Mouse (Mus musculus) bone marrow, adult 2 months (tissue): ENCODE results near the gene Abcg1. TPM values are rescaled to one million over a fixed set of nuclear protein-coding genes. Genes with fewer than 3 reads are reported as not detected.

ENCODE experiments used
- H3K27ac ChIP-seq: fragments of 200-500 bp; 2 replicates; pipeline ENCODE4 v1.5.1; 2012; ENCODE audit warnings: low read depth, mild to moderate bottlenecking, control low read depth, inconsistent platforms, low read length; ENCODE audit not compliant: control insufficient read depth, poor library complexity, insufficient read depth
- H3K4me1 ChIP-seq: fragments of 200-500 bp; 2 replicates; pipeline ENCODE4 v1.6.1; 2011; ENCODE audit warnings: low read length; ENCODE audit not compliant: control insufficient read depth, insufficient read depth
- H3K4me3 ChIP-seq: fragments of 200-500 bp; replicated peaks from 2 replicates; pipeline ENCODE3; 2011; ENCODE audit warnings: mild to moderate bottlenecking, low read depth, low read length, control low read depth; ENCODE audit not compliant: control insufficient read depth
- CTCF ChIP-seq: fragments of 200-500 bp; IDR thresholded peaks from 2 replicates; pipeline ENCODE4 v1.5.1; 2011; ENCODE audit warnings: low read length, control low read depth; ENCODE audit not compliant: control insufficient read depth, insufficient read depth
- POLR2A ChIP-seq: fragments of 200-500 bp; IDR thresholded peaks from 2 replicates; pipeline ENCODE4 v1.6.1; 2011; ENCODE audit warnings: low read depth, mild to moderate bottlenecking, control low read depth, low read length, borderline replicate concordance; ENCODE audit not compliant: control insufficient read depth
- WGBS: fragments of 180-500 bp; shearing (Covaris S2); methylation state at CpG from one replicate; pipeline ENCODE4 v1.1.7; 2018; 5-methylcytosine and 5-hydroxymethylcytosine counted together
- polyA plus RNA-seq: library from polyadenylated mRNA; stranded (reverse); fragments of >200 nt; gene quantifications from 2 replicates; pipeline ENCODE4 v1.2.4, GENCODE M21; 2011; ENCODE audit warnings: low replicate concordance; ENCODE audit not compliant: missing spikeins, insufficient read depth, insufficient read length

Gene Abcg1
- polyA plus RNA-seq, 1 experiment: 10.4 TPM

DNA sequence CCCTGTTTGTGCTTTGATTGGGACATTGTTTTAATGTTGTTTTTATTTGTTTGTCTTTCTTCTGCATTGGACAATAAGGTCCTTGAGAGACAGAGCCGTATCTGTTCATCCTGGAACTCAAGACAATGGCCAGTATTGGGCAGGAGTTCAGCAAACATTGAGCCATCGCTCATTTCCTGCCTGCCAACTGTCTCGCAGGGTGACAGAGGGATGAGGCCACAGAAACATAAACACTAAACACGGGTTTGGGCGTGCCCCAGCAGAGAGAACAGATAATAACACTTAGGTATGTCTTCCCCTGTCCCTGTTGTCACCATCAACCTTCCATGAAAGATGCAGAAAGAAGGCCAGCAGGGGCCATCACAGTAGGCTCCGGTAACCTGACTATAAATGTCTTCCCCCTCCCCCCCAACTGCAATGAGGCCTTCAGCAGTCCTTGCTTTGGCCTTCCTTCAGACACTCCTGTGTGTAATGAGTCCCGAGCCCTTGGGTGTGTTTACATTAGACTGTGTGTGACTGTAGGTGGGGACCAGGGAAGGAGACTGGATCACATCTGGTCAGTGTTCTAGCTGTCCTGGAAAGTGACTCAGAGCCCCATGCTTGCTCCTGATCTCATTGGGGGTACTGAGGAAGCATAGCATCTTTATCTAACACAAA lies 33.2 kb upstream of the Abcg1 start:
- H3K4me3 ChIP-seq: no peak overlapping the region
- TF ChIP-seq CTCF (no peak), POLR2A (no peak)

DNA sequence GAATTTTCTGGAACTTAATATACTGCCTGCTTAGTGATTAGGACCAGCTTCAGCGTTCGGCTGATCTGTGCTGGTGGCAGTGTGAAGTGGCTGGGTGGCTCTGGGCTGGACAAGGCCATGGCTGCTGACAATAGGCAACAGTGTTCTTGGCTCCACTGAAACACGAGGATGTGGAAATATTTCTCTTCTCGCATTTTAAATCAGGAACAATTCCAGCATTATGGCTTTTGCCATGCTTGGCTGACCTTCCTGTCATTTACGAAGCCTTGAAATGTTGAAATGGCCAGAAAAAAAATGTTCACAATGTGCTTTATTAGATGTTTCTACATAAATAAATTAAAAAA lies 32.7 kb upstream of the Abcg1 start:
- WGBS: 60% methylated on average over 5 of the region's 5 CpGs
- Histone ChIP-seq H3K4me3 (no peak overlapping the region), H3K4me1 (peaks cover 6% of the 10 kb centered on the region; the same call in 1 of the 2 replicates), H3K27ac (peak overlapping the region; percentile 15; the same call in 1 of the 2 replicates)
- TF ChIP-seq POLR2A (no peak), CTCF (no peak)

More for the DNA sequence above, 33.2 kb upstream of the Abcg1 start:
- peak overlapping the region; percentile 15; the same call in 1 of the 2 replicates for H3K27ac ChIP-seq
- WGBS: 33% methylated on average over 7 of the region's 7 CpGs
- H3K4me1 ChIP-seq: peaks cover 6% of the 10 kb centered on the region; the same call in 1 of the 2 replicates

- no peak overlapping the region for H3K4me3 ChIP-seq
- H3K4me1 ChIP-seq: peaks cover 6% of the 10 kb centered on the region; the same call in 1 of the 2 replicates
- TF ChIP-seq CTCF (no peak), POLR2A (no peak)
- H3K27ac ChIP-seq: no peak overlapping the region
- WGBS: 85% methylated on average over 6 of the region's 6 CpGs
Measured at GRCm38 (mm10) chr17:31026986-31027385, 30.5 kb upstream of the Abcg1 start.

- WGBS: 81% methylated on average over 6 of the region's 6 CpGs
- no peak overlapping the region for H3K4me3 ChIP-seq
- peaks cover 6% of the 10 kb centered on the region; the same call in 1 of the 2 replicates for H3K4me1 ChIP-seq
- H3K27ac ChIP-seq: no peak overlapping the region
- TF ChIP-seq CTCF (no peak), POLR2A (no peak)
Measured at GRCm38 (mm10) chr17:31027723-31028122, 29.8 kb upstream of the Abcg1 start.

DNA sequence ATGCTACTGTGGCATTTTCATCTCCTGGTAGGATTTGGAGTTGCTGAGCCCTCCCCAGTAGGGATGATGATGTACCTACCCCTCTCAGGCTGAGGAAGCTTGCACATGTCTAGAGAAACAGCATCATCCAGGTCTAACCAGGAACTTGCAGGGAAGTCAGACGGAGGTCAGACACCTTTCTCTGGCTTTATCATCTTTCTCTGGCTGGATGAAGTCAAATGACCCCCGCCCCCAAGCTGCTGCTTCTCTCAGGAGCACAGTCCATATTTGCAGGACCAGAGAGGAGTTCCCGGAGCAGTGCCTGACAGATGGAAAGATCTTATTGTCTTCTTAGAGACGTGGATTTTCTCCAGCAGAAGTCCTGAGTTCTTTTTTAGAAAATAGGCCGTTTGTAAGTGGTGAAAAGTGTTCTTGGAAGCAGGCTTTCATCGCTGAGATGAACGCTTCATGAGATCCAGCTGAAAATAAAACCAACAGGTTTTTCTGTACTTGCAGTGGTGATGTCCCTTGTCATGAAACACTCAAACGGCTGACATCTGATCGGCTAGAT lies 28.6 kb upstream of the Abcg1 start:
- TF ChIP-seq CTCF (no peak), POLR2A (no peak)
- WGBS: 79% methylated on average over 9 of the region's 9 CpGs
- Histone ChIP-seq H3K4me3 (no peak overlapping the region), H3K27ac (no peak overlapping the region), H3K4me1 (peaks cover 6% of the 10 kb centered on the region; the same call in 1 of the 2 replicates)

DNA sequence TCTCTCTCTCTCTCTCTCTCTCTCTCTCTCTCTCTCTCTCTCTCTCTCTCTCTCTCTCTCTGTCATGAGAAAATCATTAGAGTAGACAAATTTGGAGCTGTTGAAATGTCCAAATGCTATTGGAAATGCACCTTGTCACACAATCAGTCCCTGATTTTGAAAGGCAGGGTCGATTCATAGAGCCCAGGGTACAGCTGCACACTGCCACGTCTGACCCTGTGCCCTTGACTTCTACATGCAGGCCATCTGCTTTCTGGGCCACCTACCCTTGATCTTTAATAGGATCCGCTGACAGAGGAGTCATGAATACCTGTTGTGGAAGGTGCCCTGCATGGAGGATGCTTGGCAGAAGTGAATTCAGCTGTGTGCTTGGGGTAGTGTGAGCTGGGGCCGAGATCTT lies 28.1 kb upstream of the Abcg1 start:
- TF ChIP-seq POLR2A (no peak), CTCF (no peak)
- H3K4me1 ChIP-seq: peaks cover 4% of the 10 kb centered on the region; the same call in 1 of the 2 replicates
- H3K4me3 ChIP-seq: no peak overlapping the region
- H3K27ac ChIP-seq: no peak overlapping the region
- WGBS: 83% methylated on average over 4 of the region's 4 CpGs

GRCm38 (mm10) chr17:31032341-31032740 lies 25.1 kb upstream of the Abcg1 start:
- Histone ChIP-seq H3K27ac (no peak overlapping the region), H3K4me1 (peaks cover 3% of the 10 kb centered on the region; the same call in 1 of the 2 replicates), H3K4me3 (no peak overlapping the region)
- WGBS: 74% methylated on average over 4 of the region's 4 CpGs
- TF ChIP-seq CTCF: no peak
- no peak for TF ChIP-seq POLR2A

DNA sequence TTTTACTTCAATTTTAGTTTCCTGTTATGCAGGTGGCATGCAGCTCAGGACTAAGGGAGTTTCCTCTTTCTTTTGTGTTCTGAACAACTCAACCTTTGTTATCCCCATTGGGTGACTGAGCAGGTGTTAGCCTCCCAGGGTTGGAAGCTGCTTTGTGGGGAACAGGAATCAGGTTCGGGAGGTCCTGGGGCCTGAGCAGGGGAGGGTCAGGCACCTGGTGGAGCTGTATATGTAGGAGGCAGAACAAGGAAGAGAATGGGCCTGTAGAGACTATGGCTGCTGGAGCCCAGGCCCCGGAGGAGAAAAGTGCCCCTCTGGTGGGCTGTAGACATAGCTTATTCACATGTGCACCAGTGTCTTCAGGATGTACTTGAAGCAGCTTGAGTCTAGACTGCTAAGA lies 24.2 kb upstream of the Abcg1 start:
- no peak overlapping the region for H3K4me3 ChIP-seq
- H3K4me1 ChIP-seq: peaks cover 7% of the 10 kb centered on the region
- WGBS: 52% methylated on average over 2 of the region's 2 CpGs
- TF ChIP-seq CTCF: no peak
- TF ChIP-seq POLR2A: no peak
- no peak overlapping the region for H3K27ac ChIP-seq

GRCm38 (mm10) chr17:31034165-31034564 lies 23.3 kb upstream of the Abcg1 start:
- H3K4me3 ChIP-seq: no peak overlapping the region
- H3K27ac ChIP-seq: no peak overlapping the region
- H3K4me1 ChIP-seq: peaks cover 10% of the 10 kb centered on the region
- 34% methylated on average over 5 of the region's 5 CpGs for WGBS
- TF ChIP-seq POLR2A: no peak
- no peak for TF ChIP-seq CTCF
